Mouse (Mus musculus): ENCODE data around the gene Tex22. TPM values are rescaled to one million over a fixed set of nuclear protein-coding genes. Genes with fewer than 3 reads are reported as not detected.

Tex22 gene
- polyA plus RNA-seq, 1 experiment from 2014 or later = not detected

DNA sequence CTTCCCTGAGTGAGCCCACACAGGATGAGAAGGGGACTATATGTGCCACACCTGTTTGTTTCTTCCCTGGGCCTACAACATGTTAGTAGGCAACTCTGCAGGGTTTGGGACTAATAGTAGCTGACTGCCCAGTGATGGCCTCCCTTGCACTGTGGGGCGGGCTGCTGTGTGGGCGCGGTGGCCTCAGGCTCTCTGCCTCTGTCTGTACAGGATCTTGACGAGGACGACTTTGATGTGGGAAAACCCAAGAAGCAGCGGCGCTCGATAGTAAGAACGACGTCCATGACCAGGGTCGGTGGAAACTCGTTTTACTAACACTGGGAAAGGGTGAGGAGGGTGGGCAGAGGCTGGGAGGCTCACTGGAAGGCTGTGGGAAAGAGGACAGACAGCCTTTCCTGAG lies 23.6 kb upstream of the Tex22 start:
- H3K27me3 ChIP-seq (replicated peaks; ENCODE audit: control insufficient read depth, insufficient read depth, low read length) = no peaks in the 10 kb centered on the region

DNA sequence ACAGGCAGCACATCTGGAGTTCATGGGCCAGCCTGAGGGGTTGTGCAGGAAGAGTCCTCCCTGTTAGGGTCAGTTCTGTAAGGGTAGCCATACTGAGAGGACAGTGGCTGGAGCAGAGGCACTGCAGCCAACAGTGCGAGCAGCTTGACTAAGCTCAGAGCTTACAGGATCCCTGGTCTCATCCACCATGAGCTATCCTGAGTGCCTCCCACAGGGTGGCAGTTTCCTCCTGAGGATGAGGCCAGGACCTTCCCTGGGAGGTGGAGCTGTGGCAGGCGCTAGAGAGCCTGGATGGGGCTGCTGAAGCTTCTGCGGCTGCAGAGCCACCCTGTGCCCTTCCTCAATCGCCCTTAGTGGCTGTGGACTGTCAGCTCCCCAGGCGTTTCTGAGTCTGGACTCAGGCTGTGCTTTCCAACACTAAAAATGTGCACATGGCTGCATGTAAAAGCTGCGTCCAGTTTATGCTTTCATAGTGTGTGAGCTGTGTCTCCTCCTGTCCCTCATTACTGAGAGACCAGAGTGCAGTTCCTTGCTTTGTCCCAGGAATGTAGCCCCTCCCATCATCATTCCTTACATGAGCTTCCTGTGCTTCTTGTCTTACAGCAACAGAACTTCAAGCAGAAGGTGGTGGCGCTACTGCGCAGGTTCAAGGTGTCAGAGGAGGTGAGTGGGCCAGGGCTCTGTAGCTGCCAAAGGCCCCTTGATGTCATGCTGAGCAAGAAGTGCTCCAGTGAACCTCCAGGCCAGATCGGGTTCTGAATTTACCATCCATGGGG lies 22.5 kb upstream of the Tex22 start:
- 70% methylated on average over 9 of the region's 9 CpGs for WGBS
- H3K27me3 ChIP-seq (replicated peaks; ENCODE audit: control insufficient read depth, insufficient read depth, low read length) = no peaks in the 10 kb centered on the region
- no peaks in the 10 kb centered on the region for H3K9me3 ChIP-seq (ENCODE audit: control insufficient read depth, low read length)
- peaks cover 35% of the 10 kb centered on the region for H3K36me3 ChIP-seq (ENCODE audit: control insufficient read depth, insufficient read depth, low read length)
- H3K27ac ChIP-seq (ENCODE audit: low read depth, low read length) = no peak overlapping the region
- ATAC-seq = no peak
- no peak overlapping the region for H3K4me2 ChIP-seq (ENCODE audit: low read length)
- H3K4me1 ChIP-seq (ENCODE audit: control insufficient read depth, insufficient read depth, low read depth, low read length) = no peaks in the 10 kb centered on the region
- H3K9ac ChIP-seq (ENCODE audit: low read depth, low read length) = no peak overlapping the region
- no peak overlapping the region for H3K4me3 ChIP-seq (ENCODE audit: low read length)

More for the DNA sequence above, 23.6 kb upstream of the Tex22 start:
- Histone ChIP-seq H3K4me3 (ENCODE audit: low read length) (no peak overlapping the region), H3K9me3 (ENCODE audit: control insufficient read depth, low read length) (no peaks in the 10 kb centered on the region), H3K36me3 (ENCODE audit: control insufficient read depth, insufficient read depth, low read length) (peaks cover 42% of the 10 kb centered on the region), H3K4me2 (ENCODE audit: low read length) (no peak overlapping the region), H3K4me1 (ENCODE audit: control insufficient read depth, insufficient read depth, low read depth, low read length) (no peaks in the 10 kb centered on the region), H3K27ac (ENCODE audit: low read depth, low read length) (no peak overlapping the region), H3K9ac (ENCODE audit: low read depth, low read length) (no peak overlapping the region)
- 94% methylated on average over 12 of the region's 12 CpGs for WGBS
- no peak for ATAC-seq

DNA sequence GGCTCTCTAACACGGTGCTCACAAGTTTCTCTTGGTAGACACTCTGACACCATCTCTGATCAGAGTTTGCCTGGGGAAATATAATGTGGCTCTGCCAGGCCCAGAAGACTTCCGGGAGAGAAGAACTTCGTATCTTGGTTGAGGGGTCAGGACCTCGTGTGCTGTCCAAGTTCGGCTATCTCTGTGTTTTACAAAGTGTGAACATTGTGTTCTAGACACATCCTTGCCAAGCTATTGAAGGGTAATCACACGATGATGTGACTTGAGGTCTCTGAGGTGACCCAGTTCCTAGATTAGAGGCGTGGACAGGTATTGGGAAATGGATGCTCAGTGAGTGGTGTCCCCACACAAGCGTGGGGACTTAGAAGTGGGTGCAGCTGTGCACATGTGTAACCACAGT lies 18.2 kb upstream of the Tex22 start:
- 96% methylated on average over 8 of the region's 8 CpGs for WGBS
- no peak for ATAC-seq
- Histone ChIP-seq H3K4me1 (ENCODE audit: control insufficient read depth, insufficient read depth, low read depth, low read length) (no peaks in the 10 kb centered on the region), H3K9ac (ENCODE audit: low read depth, low read length) (no peak overlapping the region), H3K36me3 (ENCODE audit: control insufficient read depth, insufficient read depth, low read length) (peaks cover 42% of the 10 kb centered on the region), H3K9me3 (ENCODE audit: control insufficient read depth, low read length) (no peaks in the 10 kb centered on the region), H3K4me3 (ENCODE audit: low read length) (no peak overlapping the region), H3K4me2 (ENCODE audit: low read length) (no peak overlapping the region), H3K27me3 (replicated peaks; ENCODE audit: control insufficient read depth, insufficient read depth, low read length) (no peaks in the 10 kb centered on the region), H3K27ac (ENCODE audit: low read depth, low read length) (no peak overlapping the region)

DNA sequence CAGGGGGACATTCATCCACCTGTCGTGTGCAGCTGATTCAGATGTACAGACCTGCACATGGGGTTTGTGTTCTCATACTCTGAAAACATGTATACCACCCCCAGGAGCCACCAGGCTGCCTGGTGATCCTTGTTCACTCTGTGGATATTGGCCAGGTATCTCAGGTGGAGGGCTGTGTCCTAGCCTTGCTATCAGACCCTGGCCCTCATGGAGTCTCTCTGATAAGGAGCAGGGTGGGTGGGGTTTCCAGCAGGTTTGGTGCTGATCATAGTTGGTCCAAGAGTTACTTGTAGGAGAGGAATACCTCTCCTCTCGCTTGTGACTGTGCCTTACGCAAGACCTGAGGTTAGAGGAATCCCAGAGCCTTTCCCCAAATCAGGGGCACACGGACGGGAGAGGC lies 14.1 kb upstream of the Tex22 start:
- no peak for ATAC-seq
- Histone ChIP-seq H3K9me3 (ENCODE audit: control insufficient read depth, low read length) (no peaks in the 10 kb centered on the region), H3K36me3 (ENCODE audit: control insufficient read depth, insufficient read depth, low read length) (peaks cover 49% of the 10 kb centered on the region), H3K4me1 (ENCODE audit: control insufficient read depth, insufficient read depth, low read depth, low read length) (no peaks in the 10 kb centered on the region), H3K9ac (ENCODE audit: low read depth, low read length) (no peak overlapping the region), H3K27ac (ENCODE audit: low read depth, low read length) (no peak overlapping the region), H3K4me3 (ENCODE audit: low read length) (no peak overlapping the region), H3K4me2 (ENCODE audit: low read length) (no peak overlapping the region), H3K27me3 (replicated peaks; ENCODE audit: control insufficient read depth, insufficient read depth, low read length) (no peaks in the 10 kb centered on the region)
- 91% methylated on average over 5 of the region's 5 CpGs for WGBS

DNA sequence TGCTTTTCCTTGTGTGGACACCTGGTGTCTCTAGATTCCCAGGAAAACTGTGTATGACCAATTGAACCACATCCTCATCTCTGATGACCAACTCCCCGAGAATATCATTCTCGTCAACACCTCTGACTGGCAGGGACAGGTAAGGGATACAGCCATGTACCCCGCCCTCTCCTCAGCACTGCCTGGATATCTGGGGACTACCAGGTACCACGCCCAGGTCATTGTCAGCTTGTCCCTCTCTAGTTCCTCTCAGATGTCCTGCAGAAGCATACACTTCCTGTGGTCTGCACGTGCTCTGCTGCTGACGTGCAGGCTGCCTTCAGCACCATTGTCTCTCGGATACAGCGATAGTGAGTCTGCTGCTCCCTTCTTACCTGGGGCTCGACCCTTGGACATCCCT lies 12.7 kb upstream of the Tex22 start:
- H3K4me2 ChIP-seq (ENCODE audit: low read length) = no peak overlapping the region
- 98% methylated on average over 9 of the region's 9 CpGs for WGBS
- peaks cover 49% of the 10 kb centered on the region for H3K36me3 ChIP-seq (ENCODE audit: control insufficient read depth, insufficient read depth, low read length)
- no peak overlapping the region for H3K9ac ChIP-seq (ENCODE audit: low read depth, low read length)
- no peaks in the 10 kb centered on the region for H3K4me1 ChIP-seq (ENCODE audit: control insufficient read depth, insufficient read depth, low read depth, low read length)
- H3K27ac ChIP-seq (ENCODE audit: low read depth, low read length) = no peak overlapping the region
- no peaks in the 10 kb centered on the region for H3K9me3 ChIP-seq (ENCODE audit: control insufficient read depth, low read length)
- no peak overlapping the region for H3K4me3 ChIP-seq (ENCODE audit: low read length)
- no peaks in the 10 kb centered on the region for H3K27me3 ChIP-seq (replicated peaks; ENCODE audit: control insufficient read depth, insufficient read depth, low read length)
- ATAC-seq = no peak

DNA sequence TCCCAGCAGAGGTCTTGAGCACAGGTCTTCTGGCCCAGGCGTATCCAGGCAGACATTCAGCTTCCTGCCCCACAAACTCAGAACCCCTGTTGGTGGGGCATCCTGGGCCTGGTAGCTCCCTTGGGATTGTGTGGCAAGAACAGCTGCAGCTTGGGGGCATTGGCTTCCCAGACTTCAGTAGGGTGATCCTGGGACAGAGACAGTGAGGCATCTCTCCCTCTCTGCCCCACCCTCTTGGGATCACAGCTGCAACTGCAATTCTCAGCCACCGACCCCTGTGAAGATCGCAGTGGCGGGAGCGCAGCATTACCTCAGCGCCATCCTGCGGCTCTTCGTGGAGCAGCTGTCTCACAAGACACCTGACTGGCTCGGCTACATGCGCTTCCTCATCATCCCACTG lies 12.1 kb upstream of the Tex22 start:
- no peak overlapping the region for H3K9ac ChIP-seq (ENCODE audit: low read depth, low read length)
- H3K36me3 ChIP-seq (ENCODE audit: control insufficient read depth, insufficient read depth, low read length) = peaks cover 49% of the 10 kb centered on the region
- H3K4me3 ChIP-seq (ENCODE audit: low read length) = no peak overlapping the region
- H3K27ac ChIP-seq (ENCODE audit: low read depth, low read length) = no peak overlapping the region
- H3K27me3 ChIP-seq (replicated peaks; ENCODE audit: control insufficient read depth, insufficient read depth, low read length) = no peaks in the 10 kb centered on the region
- H3K9me3 ChIP-seq (ENCODE audit: control insufficient read depth, low read length) = no peaks in the 10 kb centered on the region
- no peak overlapping the region for H3K4me2 ChIP-seq (ENCODE audit: low read length)
- 81% methylated on average over 10 of the region's 10 CpGs for WGBS
- H3K4me1 ChIP-seq (ENCODE audit: control insufficient read depth, insufficient read depth, low read depth, low read length) = no peaks in the 10 kb centered on the region
- ATAC-seq = no peak

DNA sequence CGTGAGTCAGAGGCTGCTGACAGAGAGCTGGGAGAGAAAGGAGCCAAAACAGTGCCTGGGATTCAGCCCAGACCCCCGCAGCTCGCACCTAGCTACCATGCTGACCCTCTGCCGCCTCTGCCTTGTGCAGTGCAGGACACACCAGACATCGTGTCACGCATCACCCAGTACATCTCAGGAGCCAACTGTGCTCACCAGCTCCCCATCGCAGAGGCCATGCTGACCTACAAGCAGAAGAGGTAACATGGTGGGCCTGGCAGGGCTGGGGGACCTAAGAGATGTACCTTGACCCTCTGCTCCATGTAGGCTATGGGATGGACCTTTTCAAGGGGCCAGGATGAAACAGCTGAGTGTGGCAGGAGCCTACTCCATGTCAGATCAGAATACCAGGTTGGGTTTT lies 10.6 kb upstream of the Tex22 start:
- no peak for ATAC-seq
- Histone ChIP-seq H3K4me2 (ENCODE audit: low read length) (no peak overlapping the region), H3K4me1 (ENCODE audit: control insufficient read depth, insufficient read depth, low read depth, low read length) (no peaks in the 10 kb centered on the region), H3K9me3 (ENCODE audit: control insufficient read depth, low read length) (no peaks in the 10 kb centered on the region), H3K4me3 (ENCODE audit: low read length) (no peak overlapping the region), H3K36me3 (ENCODE audit: control insufficient read depth, insufficient read depth, low read length) (peaks cover 39% of the 10 kb centered on the region), H3K27ac (ENCODE audit: low read depth, low read length) (no peak overlapping the region), H3K27me3 (replicated peaks; ENCODE audit: control insufficient read depth, insufficient read depth, low read length) (no peaks in the 10 kb centered on the region), H3K9ac (ENCODE audit: low read depth, low read length) (no peak overlapping the region)
- 96% methylated on average over 7 of the region's 7 CpGs for WGBS

DNA sequence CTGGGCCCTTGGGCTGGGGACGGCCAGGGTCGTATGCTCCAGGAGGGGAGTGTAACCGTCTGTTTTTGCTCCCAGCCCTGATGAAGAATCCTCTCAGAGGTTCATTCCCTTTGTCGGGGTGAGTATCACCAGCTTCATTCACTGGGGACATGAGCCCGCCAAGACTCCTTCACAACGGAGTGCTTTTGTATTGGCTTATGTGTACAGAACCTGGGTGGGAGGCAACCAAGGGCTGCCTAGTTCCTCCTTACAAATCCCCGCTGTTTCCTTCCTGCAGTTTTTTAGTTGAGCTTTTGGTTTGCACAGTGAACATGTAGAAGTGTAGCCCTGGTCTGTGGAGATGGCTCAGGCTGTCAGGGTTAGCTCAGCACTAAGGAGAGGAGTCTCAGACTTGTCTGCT lies 6.3 kb upstream of the Tex22 start:
- Histone ChIP-seq H3K9ac (ENCODE audit: low read depth, low read length) (no peak overlapping the region), H3K9me3 (ENCODE audit: control insufficient read depth, low read length) (no peaks in the 10 kb centered on the region), H3K4me3 (ENCODE audit: low read length) (no peak overlapping the region), H3K4me1 (ENCODE audit: control insufficient read depth, insufficient read depth, low read depth, low read length) (no peaks in the 10 kb centered on the region), H3K27me3 (replicated peaks; ENCODE audit: control insufficient read depth, insufficient read depth, low read length) (no peaks in the 10 kb centered on the region), H3K36me3 (ENCODE audit: control insufficient read depth, insufficient read depth, low read length) (peaks cover 46% of the 10 kb centered on the region), H3K4me2 (ENCODE audit: low read length) (no peak overlapping the region), H3K27ac (ENCODE audit: low read depth, low read length) (no peak overlapping the region)
- WGBS = 86% methylated on average over 7 of the region's 7 CpGs
- ATAC-seq = no peak

DNA sequence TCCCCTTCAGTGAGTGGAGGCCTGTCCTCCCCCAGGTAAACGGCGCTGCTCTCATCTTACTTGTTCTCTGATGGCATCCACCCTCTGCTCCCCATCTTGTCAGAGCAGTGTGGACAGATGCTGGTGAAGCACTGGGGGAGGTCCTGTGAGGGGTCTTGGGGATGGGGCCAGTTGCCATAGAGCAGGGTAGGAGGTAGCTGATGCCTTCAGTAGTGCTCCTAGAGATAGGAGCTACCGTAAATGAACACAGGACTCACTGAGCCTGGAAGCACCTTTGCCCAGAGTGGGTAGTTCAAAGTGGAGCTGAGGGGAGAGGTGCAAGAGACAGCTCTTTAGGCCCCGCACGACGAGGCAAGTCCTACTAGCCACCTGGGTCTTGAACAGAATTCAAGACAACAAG lies 4.9 kb upstream of the Tex22 start:
- no peaks in the 10 kb centered on the region for H3K9me3 ChIP-seq (ENCODE audit: control insufficient read depth, low read length)
- peaks cover 34% of the 10 kb centered on the region for H3K36me3 ChIP-seq (ENCODE audit: control insufficient read depth, insufficient read depth, low read length)
- H3K27me3 ChIP-seq (replicated peaks; ENCODE audit: control insufficient read depth, insufficient read depth, low read length) = no peaks in the 10 kb centered on the region
- no peak overlapping the region for H3K27ac ChIP-seq (ENCODE audit: low read depth, low read length)
- peaks cover 8% of the 10 kb centered on the region for H3K4me1 ChIP-seq (ENCODE audit: control insufficient read depth, insufficient read depth, low read depth, low read length)
- WGBS = 97% methylated on average over 6 of the region's 6 CpGs
- H3K4me3 ChIP-seq (ENCODE audit: low read length) = no peak overlapping the region
- H3K9ac ChIP-seq (ENCODE audit: low read depth, low read length) = no peak overlapping the region
- no peak overlapping the region for H3K4me2 ChIP-seq (ENCODE audit: low read length)
- ATAC-seq = no peak
